Mouse (Mus musculus): Measurements from ENCODE around the gene Sulf2.

DNA sequence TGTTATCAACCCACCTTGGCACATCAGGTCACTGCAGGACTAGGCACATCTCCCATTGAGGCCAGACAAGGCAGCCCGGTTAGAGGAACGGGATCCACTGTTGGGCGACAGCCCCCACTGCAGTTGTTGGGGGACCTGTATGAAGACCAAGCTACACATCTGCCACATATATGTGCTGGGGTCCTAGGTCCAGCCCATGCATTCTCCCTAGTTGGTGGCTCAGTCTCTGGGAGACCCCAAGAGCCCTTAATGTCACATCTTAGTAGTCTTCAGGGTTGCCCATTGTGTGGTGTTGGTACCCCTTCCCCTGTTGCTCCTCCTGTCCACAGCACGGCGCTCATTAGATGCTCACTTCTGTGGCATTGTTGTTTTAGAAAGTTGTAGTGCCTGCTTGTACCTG is 122.8 kb downstream of the Sulf2 start:
- no peak for TF ChIP-seq CTCF (conservative IDR thresholded peaks at IDR 0.05; ENCODE audit: insufficient read depth, insufficient read length, low read depth, low read length)
- no peak for TF ChIP-seq POLR2A (IDR thresholded peaks at IDR 0.05; ENCODE audit: low read depth, low read length)
